Mouse (Mus musculus) lung, postnatal 14 days (tissue): Measurements from ENCODE around the gene Tomm5.
A peak's percentile ranks its signal among the peaks of the same experiment; 100 is the strongest.
"Not testable (repeated sequence)": the region's sequence is repeated elsewhere in the genome, so short reads cannot be mapped to it uniquely, and the experiment has no call there.

Experiments used
- DNase-seq: peaks from one replicate; pipeline ENCODE4 v3.0.0; 2021

Gene Tomm5

DNA sequence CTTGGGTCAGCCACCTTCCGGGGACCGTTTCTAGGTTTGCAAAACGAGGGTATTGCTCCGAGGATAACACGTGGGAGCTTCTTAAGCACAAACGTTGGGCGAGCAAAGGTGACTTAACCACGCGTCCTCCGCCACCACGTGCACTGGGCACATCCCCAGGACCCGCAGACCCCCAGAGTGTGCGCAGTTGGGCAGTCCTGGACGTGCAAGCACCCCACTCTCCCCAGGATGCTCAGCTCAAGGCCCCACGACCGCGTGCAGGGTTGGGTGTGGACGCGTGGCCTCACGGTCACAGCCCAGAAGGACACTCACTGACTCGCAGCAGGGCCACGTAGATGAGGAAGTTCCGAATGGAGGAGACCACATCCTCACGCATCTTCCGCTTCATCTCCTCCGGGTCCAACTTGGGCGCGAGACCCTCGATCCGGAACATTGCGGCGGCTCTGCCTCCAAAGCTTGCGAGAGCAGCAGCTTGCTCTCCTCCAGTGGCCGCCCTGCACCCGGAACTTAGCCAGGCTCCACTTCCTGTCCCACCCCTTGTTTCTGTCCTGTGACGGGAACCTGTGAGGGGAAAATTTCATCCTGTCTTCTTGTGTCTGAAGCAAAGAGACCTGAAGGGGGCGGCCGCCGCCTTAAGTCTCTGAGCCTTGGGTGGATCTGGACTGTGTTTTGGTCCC, at the start of gene Tomm5:
Gene Tomm5 (minus strand): TSS at position 514 of the 677 bp plus-strand sequence.
- peak; percentile 88 for DNase-seq

DNA sequence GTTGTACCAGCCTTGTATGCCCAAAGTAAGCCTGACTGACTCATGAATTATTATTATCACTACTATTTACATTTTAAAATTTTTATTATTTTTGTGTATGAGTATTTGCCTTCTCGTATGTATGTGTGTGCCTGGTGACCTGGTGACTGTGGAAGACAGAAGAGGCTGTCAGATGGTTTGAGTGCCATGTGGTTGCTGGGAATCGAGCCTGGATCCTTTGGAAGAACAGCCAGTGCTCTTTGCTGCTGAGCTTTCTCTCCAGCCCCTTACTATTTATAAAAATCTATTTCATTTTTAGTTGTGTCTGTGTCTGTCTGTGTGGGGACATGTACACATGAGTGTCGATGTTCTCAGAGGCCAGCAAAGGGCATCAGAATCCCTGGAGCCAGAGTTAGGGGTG, 48.5 kb upstream of the Tomm5 start:
- no peak for DNase-seq

DNA sequence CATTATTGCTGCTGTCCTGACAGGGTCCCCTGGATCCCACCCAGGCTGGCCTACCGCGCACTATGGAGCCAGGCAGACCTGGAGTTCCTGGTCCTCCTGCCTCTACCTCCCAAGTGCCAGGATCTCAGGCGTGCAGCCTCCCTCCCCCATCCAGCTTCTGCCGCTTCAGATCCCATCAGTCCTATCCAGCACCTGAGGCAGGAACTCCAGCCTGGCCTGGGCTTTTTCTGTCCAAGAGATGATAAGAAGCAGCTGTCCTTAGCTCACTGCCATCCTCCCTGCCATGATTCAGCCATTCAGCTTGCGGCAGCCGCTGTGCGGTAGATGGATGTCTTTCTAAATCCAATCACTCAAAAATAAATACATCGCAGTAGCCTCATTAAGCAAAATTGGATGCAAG, 35.1 kb upstream of the Tomm5 start:
- no peak for DNase-seq

DNA sequence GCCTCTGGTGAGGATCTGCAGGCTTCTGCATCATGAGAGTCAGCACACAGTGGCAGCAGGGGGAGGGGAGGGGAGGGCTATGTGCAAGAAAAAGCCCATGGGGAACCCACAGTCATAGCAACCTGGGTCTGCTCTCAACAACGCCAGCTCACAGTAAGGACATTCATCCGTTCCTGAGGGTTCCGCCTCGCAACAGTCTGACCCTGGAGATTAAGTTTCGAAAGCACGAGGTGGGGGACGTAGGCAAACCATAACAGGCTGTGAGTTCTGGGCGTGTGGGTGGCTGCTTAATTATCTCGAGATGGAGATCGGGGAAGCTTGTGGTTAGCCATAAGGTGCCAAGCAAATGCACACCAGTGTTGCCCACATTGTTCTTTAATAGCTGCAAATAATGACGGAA, 34.5 kb upstream of the Tomm5 start:
- DNase-seq = no peak

DNA sequence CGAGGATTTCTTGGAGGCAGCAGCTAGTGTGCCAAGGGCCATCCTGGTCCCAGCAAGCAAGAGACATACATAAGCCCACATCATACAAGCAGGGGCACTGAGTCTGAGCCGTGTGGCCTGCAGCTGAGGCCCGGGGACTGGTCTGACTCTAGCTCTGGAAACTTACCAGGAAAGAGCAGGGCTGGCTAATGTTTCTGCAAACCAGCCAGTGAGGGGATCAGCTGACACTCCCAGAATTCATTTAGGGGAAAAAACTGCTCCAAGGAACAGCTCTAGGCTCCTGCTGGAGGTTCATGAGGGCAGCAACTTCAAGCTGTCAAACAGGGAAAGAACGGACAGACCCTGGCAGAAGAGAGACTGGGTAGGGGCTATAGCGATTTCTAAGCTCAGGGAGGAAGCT, 33.9 kb upstream of the Tomm5 start:
- no peak for DNase-seq

DNA sequence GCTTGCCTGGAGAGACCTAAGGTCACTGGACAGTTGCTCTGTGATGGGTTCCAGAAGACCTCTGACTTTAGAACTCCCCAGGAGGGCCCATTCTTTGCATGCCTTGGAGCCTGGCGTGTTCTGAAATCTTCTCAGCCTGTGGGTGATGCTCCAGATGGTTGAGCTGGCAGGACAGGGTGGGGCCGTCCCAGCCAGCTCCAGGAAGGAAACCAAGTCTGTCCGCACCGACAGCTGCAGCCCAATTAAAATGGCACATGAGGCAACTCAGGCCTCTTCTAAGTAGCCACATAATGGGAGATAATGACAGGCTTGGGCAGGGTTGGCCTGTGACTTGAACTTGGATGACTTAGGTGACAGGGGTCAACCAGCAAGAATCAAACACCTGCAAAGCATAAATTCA, 29.7 kb upstream of the Tomm5 start:
- no peak for DNase-seq

DNA sequence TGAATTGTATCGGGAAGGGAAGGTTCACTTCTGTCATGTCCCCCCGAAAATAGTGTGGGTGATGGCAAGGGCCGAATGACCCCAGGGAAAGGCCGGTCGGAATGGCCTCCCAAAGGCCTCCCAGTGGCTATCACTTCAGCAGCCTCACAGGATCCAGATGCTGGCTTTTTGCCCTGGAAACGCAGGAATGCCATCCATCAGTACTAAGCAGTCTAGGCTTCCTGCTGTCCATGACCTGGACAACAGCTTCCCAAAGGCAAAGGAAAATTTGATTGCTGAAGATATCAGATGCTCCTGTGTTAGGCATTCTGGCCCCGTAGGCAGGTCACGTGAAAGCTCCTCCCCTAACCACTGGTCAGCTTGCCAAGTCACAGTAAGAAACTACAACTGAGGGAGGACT, 26.6 kb upstream of the Tomm5 start:
- DNase-seq = no peak

DNA sequence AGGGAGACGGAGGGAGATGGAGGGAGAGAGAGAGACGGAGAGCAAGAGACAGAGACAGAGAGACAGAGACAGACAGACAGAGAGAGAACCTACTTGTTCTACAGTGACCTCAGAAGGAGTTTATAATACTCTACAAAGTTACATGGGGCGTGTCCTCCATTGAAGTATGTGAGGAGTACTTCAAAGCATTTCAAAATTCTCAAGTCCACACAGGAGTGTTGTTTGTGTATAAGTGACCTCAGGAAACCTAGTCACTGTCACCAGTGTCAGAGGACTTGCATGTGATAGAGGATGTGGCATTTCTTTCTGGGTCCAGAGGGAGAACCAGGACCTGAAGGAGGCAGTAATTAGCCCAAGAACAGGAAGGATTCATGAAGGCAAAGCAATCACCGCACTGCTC, 23.1 kb upstream of the Tomm5 start:
- no peak for DNase-seq

DNA sequence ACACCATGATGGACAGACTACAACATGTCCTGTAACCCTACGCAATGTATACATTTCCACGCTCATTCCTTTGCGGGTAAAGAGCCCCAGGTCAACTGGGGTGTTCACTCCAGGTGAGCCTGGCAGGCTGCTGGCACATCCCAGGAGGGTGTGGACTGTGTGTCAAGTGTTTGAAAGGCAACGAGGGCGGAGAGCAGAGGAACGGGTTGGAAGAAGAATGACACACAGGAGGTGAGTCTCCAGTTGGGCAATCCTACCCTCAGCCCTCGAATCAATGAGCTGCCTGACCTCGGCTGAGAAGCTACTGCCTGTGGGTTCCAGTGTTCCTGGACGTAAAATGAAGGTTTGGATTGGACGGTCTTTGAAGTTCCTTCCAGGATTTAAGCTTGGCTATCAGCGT, 13.4 kb upstream of the Tomm5 start:
- no peak for DNase-seq

DNA sequence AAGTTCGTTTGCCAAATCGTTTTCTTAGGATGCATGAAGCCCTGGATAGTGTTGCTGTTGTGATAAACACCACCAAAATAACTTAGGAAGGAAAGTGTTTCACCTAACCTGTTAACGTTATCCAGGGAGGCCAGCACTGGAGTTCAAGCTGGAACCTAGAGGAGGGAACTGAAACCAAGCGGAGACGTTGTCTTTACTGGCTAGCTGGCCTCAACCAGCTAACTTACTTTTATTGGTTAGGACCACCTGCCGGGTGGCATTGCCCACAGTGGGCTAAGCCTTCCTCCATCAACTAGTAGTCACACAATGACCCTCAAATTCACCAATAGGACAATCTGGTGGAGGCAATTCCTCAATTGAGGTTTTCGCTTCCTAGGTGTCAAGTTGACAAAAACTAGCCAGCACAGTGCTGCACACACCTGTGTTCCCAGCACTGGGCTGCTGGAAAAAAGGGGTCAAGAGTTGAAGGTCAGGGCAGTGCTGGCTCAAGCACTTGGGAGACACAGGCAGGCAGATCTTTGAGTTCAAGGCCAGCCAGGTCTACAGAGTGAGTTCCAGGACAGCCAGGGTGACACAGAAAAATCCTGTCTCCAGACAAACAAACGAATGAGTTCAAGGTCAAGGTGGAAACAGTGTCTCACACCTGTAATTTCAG, 669 bp upstream of the Tomm5 start:
- DNase-seq = no peak

DNA sequence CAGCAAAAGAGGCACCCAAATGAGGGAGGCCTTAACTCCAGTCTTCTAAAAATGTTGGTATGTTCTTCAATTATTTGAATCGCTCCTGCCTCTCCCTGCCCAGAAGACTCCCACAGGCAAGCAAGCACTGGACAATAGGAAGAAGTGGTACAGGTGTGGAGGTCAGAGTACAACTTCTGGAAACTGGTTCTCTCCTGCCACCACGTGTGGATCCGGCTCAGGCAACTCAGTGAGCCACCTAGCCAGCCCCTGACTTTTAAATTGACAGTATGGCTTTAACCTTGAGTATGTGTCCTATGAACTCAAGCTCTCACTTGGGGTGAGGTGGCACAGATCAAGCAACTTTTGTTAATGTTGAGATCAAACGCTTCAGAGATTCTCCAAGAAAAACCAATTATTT, 848 bp downstream of the Tomm5 start:
- no peak for DNase-seq

DNA sequence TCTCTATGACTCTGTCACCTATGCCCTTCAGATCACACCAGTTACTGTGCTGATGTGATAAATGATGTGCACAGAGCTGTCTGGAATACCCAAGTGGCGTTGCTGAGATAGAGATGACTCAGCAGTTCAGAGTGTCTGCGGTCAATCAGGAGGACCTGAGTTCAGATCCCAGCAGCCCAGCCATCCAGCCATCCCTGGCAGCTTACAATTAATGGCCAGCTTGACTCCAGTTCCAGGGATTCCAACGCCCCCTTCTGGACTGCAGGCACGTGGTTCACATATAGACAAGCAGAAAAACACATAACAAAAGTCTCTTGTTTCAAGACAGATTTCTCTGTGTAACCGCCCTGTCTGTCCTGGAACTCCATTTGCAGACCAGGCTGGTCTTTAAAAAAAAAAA, 1.5 kb downstream of the Tomm5 start:
- no peak for DNase-seq

DNA sequence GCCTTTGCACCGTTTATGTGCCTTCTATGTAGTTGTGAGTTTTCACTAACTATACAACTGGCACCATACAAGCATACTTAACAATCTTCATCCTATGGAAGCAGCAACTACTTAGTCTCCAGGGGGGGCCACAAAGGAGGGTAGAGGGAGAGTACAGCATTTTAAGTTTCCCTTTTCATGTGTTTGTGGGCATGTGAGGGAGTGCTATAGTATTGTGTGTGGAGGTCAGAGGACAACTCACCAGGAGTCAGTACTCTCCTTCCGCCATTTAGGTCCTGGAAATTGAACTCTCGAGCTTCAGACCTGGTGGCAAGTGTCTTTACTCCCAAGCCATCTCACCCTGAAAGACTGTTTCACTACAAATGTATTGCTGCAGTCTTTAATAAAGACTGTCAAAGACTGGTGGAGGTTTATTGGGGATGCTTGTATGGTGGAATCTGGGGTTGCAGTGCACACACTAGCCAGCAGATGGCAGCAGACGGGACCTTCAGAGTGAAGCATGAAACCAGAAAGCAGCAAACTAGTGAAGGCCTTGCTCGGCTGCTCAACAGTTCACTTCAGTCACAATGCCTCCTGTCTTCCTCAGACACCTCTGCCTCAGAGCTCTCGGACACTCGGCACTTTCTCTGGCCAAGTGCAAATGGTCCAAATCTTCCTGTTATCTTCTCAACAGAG, 10.6 kb downstream of the Tomm5 start:
- peak; percentile 77 for DNase-seq

DNA sequence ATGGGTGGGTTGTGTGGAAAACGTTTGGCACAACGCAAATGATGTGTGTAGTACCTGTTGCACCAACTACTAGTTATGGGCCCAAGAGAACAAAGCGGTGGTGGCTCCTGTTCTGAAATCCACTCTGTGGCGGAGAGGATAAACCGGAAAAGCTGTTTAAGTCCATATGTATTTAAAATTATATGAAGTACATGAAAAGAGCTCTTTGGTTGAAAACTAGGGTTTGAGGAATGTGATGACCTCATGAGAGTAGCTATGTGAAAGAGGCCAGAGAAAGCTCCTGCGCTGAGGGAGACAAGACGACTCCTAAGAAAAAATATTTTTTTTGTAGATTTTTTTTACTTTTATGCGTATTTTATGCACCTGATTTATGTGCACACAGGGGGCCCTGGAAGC, 23.0 kb downstream of the Tomm5 start:
- no peak for DNase-seq

DNA sequence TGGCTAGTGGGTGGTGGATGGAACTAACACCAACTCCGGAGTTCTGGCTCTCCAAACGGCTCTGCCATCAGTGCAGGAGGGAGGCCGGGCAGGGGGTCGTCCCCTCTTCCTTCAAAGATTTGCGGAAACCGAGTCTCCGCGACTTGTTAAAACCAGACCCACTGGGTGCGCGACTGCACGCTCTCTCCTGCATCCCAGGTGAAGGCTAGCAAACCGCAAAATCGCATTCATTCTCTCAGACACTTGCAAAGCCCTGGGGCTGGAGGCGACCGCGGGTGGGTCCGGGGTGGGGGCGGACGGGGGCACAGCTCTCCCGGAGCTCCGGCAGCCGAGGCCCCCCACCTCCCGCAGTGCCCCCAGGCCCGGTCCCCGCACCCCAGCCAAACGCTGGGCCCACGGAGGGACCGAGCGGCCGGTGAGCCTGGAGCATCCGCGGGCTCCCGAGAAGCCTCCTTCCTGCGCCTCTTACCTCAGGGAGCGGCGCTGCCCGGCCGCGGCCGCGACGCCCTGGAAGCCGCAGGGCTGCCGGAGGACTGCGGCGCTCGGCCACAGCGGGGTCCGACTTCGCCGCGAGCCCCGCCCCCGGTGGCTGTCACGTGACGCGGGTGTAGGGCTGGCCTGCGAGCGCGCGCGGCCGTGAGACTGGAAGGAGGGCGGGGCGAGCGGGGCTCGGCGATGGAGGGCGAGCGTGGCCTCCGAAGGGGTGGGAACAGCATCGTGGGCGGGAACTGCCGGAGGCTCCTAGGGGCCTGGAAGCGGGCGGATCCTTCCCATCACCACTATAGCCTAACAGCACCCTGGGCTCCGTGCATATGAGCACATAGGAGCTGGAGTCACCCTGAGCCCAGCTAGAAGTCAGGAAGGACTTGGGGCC, 23.7 kb downstream of the Tomm5 start, which contains the start of gene Fbxo10:
Gene Fbxo10 (minus strand): TSS at position 584 of the 874 bp plus-strand sequence.
- DNase-seq = peak; percentile 95

DNA sequence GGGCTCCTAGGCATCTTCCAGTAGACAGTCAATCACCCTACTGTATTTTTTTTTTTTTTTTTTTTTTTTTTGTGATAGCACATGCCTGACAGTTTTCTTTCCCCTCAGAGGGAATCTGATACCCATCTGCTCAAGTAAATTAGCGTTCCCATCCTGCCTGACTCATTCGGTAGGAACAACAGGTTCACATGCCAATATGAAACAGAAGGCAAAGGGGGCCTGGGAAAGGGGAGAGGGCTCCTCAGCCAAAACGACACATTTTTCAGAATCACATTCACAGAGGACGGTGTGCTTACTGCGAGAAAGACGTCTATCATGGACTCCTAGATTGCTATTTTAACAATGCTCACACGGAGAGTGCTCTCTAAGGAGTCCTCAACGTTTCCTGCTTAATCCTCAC, 24.4 kb downstream of the Tomm5 start:
- no peak for DNase-seq

DNA sequence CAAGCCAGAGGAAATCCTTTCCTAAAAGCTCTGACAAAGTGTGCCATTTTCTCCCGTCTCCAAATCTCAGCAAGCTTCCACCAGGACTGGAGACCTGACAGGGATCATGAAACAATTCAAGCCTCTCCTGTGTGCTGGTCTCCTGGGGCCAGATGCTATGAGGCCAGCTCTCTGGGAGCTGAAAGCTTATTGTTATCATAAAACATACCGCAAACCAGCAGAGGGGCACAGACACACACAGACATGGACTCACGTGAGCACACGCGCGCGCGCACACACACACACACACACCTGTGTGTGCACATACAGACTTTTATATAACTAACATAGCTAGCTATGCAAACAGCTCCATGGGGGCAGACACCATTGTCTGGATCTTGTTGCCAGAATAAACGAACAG, 25.0 kb downstream of the Tomm5 start:
- DNase-seq = no peak

DNA sequence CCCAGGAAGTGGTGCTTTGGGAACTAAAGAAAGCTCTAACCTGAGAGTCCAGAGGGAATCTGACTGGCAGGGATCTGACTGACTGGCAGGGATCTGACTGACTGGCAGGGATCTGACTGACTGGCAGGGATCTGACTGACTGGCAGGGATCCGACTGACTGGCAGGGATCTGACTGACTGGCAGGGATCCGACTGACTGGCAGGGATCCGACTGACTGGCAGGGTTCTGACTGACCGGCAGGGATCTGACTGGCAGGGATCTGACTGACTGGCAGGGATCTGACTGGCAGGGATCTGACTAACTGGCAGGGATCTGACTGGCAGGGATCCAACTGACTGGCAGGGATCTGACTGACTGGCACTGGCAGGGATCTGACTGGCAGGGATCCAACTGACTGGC, 26.9 kb downstream of the Tomm5 start:
- not testable (repeated sequence) for DNase-seq

DNA sequence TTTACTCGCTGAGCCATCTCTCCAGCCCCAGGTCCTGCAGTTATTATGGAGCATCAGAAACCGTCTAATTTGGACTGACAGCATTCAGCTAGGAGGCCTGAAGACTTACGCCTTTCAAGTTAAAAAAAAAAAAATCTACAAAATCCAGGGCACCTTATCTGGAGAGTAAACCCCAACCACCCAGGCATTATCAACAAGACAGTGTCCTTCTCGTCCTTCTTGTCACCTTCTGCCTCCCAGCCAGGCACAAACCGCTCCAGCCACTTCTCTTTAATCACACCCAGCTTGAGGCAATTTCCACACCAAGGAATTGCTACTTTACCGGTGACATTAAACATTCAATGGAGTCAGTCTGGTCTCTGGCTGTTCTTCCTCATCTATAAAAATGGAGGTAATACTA, 34.4 kb downstream of the Tomm5 start:
- no peak for DNase-seq

DNA sequence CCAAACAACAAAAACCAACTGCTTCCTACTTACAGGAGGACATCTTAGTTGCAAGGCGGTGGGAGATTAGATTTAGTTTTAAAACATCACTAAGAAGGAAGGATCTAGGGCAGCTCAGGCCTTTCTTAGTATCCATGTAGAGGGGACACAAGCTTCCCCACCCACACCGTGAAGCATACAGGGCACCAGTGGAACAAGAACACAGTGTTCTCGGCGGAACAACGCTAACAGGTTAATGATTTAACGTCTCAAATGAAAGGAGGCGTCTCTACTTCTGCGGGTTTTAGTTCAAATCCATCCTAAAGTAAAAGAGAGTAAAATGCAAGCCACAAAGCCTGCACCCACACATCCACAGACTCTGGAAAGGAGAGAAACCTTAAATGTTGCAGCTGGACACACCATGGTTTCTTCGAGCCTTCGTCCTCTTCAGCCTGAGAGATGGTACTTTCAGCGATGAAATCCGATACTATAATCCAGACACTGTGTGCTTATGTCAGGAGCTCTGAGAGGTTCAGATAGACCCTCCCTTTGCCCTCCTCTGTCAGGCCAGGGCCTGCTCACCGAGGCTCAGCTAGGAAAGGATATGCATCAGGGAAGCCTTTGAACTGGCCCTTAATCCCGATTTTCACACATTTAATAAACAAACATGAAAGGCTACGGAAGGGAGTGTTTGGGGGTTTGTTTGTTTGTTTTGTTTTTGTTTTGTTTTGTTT, 35.5 kb downstream of the Tomm5 start:
- DNase-seq = no peak

DNA sequence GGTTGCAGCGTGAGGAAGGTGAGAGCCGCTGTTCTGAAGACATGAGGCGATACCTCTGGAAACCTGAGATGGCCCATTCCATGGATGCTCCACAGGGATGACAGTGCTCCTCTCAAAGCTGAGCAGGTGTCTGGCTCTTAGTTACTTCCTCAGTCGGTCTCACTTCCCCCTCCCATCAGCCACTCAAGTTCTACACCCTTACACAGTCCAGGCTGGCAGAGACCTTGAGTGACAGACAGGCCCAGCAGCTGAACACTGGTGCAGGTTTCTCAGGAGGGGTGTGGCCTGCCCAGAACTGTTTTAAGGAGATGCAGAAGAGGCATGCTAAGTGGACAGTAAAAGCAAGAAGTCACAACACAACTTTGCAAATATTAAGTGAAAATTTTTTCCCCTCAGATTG, 40.2 kb downstream of the Tomm5 start:
- no peak for DNase-seq

DNA sequence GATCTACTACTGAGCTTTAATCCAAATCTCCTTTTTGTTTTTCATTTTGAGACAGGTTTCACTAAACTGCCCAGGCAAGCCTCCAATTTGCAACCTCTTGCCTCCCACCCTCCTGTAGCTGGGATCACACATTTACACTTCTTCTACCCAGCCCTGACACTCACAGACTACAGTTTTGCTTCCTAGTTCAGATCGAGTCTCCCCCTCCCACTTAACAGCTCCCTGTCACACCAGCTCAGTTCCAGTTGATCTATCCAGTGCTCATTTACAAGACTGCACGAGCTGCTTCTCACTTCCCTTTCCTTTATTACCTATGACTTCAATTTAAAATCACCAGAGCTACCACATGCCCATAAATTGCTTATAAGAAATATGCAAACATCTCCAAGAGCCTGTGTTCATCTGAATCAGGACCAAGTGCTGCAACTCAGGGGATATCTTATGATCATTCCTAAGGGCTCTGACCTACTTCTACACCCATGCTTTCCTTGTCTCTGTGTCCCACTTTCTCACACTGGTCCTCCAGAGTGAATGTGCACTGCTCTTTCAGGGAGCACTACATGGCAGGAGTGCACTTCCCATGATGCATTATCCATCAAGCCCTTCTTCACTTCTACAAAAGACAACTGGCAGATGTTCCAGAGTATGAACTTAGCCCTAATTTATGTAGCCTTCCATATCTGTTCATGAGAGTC, 41.7 kb downstream of the Tomm5 start:
- no peak for DNase-seq
